Mouse (Mus musculus) liver, adult 2 months (tissue): Measurements from ENCODE around the gene Ackr3. TPM values are rescaled to one million over a fixed set of nuclear protein-coding genes. Genes with fewer than 3 reads are reported as not detected.

Experiments
- DNase-seq: peaks from one replicate; pipeline ENCODE4 v3.0.0-alpha.2; 2011; ENCODE audit warnings: low read depth, low spot score; ENCODE audit errors: extremely low read depth
- H3K27ac ChIP-seq: fragments of 200-500 bp; replicated peaks from 2 replicates; pipeline ENCODE4 v1.5.1; 2012; ENCODE audit warnings: low read depth, mild to moderate bottlenecking, control low read depth, inconsistent platforms, low read length; ENCODE audit not compliant: insufficient read depth
- H3K27me3 ChIP-seq: fragments of 200-500 bp; 2 replicates; pipeline ENCODE4 v1.6.1; 2012; ENCODE audit warnings: mild to moderate bottlenecking, moderate library complexity, low read length, inconsistent platforms; ENCODE audit not compliant: control insufficient read depth, insufficient read depth
- H3K36me3 ChIP-seq: fragments of 200-500 bp; 2 replicates; pipeline ENCODE4 v1.6.1; 2012; ENCODE audit warnings: low read length, inconsistent platforms; ENCODE audit not compliant: control insufficient read depth, insufficient read depth
- H3K4me1 ChIP-seq: fragments of 200-500 bp; 2 replicates; pipeline ENCODE4 v1.6.1; 2011; ENCODE audit warnings: low read length; ENCODE audit not compliant: control insufficient read depth, insufficient read depth
- H3K4me3 ChIP-seq: fragments of 200-500 bp; 2 replicates; pipeline ENCODE4 v1.5.1; 2011; ENCODE audit warnings: low read depth, mild to moderate bottlenecking, control low read depth, low read length, moderate library complexity; ENCODE audit not compliant: insufficient read depth
- H3K79me2 ChIP-seq: fragments of 200-500 bp; 2 replicates; pipeline ENCODE4 v1.6.1; 2012; ENCODE audit warnings: inconsistent platforms, mild to moderate bottlenecking, low read length, moderate library complexity; ENCODE audit not compliant: control insufficient read depth, insufficient read depth
- H3K9ac ChIP-seq: fragments of 200-500 bp; 2 replicates; pipeline ENCODE4 v1.6.1; 2012; ENCODE audit warnings: low read depth, mild to moderate bottlenecking, control low read depth, inconsistent platforms, low read length
- CTCF ChIP-seq: fragments of 200-500 bp; IDR thresholded peaks from 2 replicates; pipeline ENCODE4 v1.5.1; 2011; ENCODE audit warnings: low read depth, low read length, control low read depth
- POLR2A ChIP-seq: fragments of 200-500 bp; IDR thresholded peaks from 2 replicates; pipeline ENCODE4 v1.6.1; 2011; ENCODE audit warnings: low read length, control low read depth; ENCODE audit not compliant: insufficient read depth; ENCODE audit errors: extremely low read depth
- WGBS: fragments of 180-500 bp; shearing (Covaris S2); methylation state at CpG from one replicate; pipeline ENCODE4 v1.1.7; 2018; 5-methylcytosine and 5-hydroxymethylcytosine counted together
- polyA plus RNA-seq: library from polyadenylated mRNA; depleted of rRNA; stranded (reverse); fragments of >200 nt; gene quantifications from 2 replicates; pipeline ENCODE4 v1.2.3, GENCODE M21; 2012
- total RNA-seq: library from RNA; depleted of rRNA; stranded (reverse); fragments of >200 nt; gene quantifications from 2 replicates; pipeline ENCODE4 v1.2.3, GENCODE M21; 2014

Gene Ackr3
- total and polyA plus RNA-seq, 2 experiments = 0.46 to 1.5 TPM

- no peak overlapping the region for H3K4me3 ChIP-seq
- peaks cover 3% of the 10 kb centered on the region; the same call in 1 of the 2 replicates for H3K4me1 ChIP-seq
- H3K36me3 ChIP-seq = no peaks in the 10 kb centered on the region
- H3K9ac ChIP-seq = no peak overlapping the region
- no peaks in the 10 kb centered on the region for H3K27me3 ChIP-seq
- DNase-seq = no peak
- no peaks in the 10 kb centered on the region for H3K79me2 ChIP-seq
- no peak for TF ChIP-seq CTCF
- no peak for TF ChIP-seq POLR2A
- WGBS = 60% methylated on average over 3 of the region's 3 CpGs
- H3K27ac ChIP-seq = no peak overlapping the region
Measured at GRCm38 (mm10) chr1:90164319-90164718, 39.5 kb upstream of the Ackr3 start.

- Histone ChIP-seq H3K9ac (no peak overlapping the region), H3K4me3 (no peak overlapping the region), H3K4me1 (no peaks in the 10 kb centered on the region), H3K27ac (no peak overlapping the region), H3K36me3 (no peaks in the 10 kb centered on the region), H3K27me3 (no peaks in the 10 kb centered on the region), H3K79me2 (no peaks in the 10 kb centered on the region)
- no peak for TF ChIP-seq POLR2A
- TF ChIP-seq CTCF = no peak
- 69% methylated on average over 8 of the region's 8 CpGs for WGBS
- no peak for DNase-seq
Measured at GRCm38 (mm10) chr1:90174338-90174737, 29.4 kb upstream of the Ackr3 start.

GRCm38 (mm10) chr1:90176223-90176622 is 27.6 kb upstream of the Ackr3 start:
- no peak for TF ChIP-seq POLR2A
- no peak for TF ChIP-seq CTCF
- H3K79me2 ChIP-seq = no peaks in the 10 kb centered on the region
- 78% methylated on average over 7 of the region's 7 CpGs for WGBS

GRCm38 (mm10) chr1:90177565-90177964 is 26.2 kb upstream of the Ackr3 start:
- TF ChIP-seq POLR2A = no peak
- TF ChIP-seq CTCF = no peak
- H3K9ac ChIP-seq = no peak overlapping the region
- no peak overlapping the region for H3K4me3 ChIP-seq
- no peaks in the 10 kb centered on the region for H3K4me1 ChIP-seq
- H3K27ac ChIP-seq = no peak overlapping the region
- H3K79me2 ChIP-seq = no peaks in the 10 kb centered on the region
- no peaks in the 10 kb centered on the region for H3K27me3 ChIP-seq
- H3K36me3 ChIP-seq = no peaks in the 10 kb centered on the region
- DNase-seq = no peak

More at GRCm38 (mm10) chr1:90176223-90176622, 27.6 kb upstream of the Ackr3 start:
- Histone ChIP-seq H3K27ac (no peak overlapping the region), H3K27me3 (no peaks in the 10 kb centered on the region), H3K9ac (no peak overlapping the region), H3K4me1 (no peaks in the 10 kb centered on the region), H3K4me3 (no peak overlapping the region), H3K36me3 (no peaks in the 10 kb centered on the region)
- DNase-seq = no peak

- Histone ChIP-seq H3K27ac (no peak overlapping the region), H3K27me3 (no peaks in the 10 kb centered on the region), H3K9ac (no peak overlapping the region), H3K4me1 (no peaks in the 10 kb centered on the region), H3K36me3 (no peaks in the 10 kb centered on the region), H3K4me3 (no peak overlapping the region), H3K79me2 (no peaks in the 10 kb centered on the region)
- no peak for TF ChIP-seq CTCF
- no peak for TF ChIP-seq POLR2A
- DNase-seq = no peak
- WGBS = 61% methylated on average over 5 of the region's 5 CpGs
Measured at GRCm38 (mm10) chr1:90177978-90178377, 25.8 kb upstream of the Ackr3 start.

- Histone ChIP-seq H3K27me3 (no peaks in the 10 kb centered on the region), H3K27ac (no peak overlapping the region), H3K36me3 (no peaks in the 10 kb centered on the region), H3K4me3 (no peak overlapping the region), H3K4me1 (no peaks in the 10 kb centered on the region), H3K9ac (no peak overlapping the region), H3K79me2 (no peaks in the 10 kb centered on the region)
- TF ChIP-seq POLR2A (no peak), CTCF (no peak)
- WGBS = 69% methylated on average over 7 of the region's 7 CpGs
- DNase-seq = no peak
Measured at GRCm38 (mm10) chr1:90180479-90180878, 23.3 kb upstream of the Ackr3 start.
